Mouse (Mus musculus) testis, adult 2 months (tissue): ENCODE measurements around the gene Gnl2. TPM values are rescaled to one million over a fixed set of nuclear protein-coding genes. Genes with fewer than 3 reads are reported as not detected.

Experiments
- H3K27ac ChIP-seq: fragments of 200-500 bp; 2 replicates; pipeline ENCODE4 v1.5.1; 2012; ENCODE audit warnings: low read depth, low read length; ENCODE audit not compliant: control insufficient read depth, insufficient read depth
- H3K27me3 ChIP-seq: fragments of 200-500 bp; 2 replicates; pipeline ENCODE4 v1.6.1; 2012; ENCODE audit warnings: mild to moderate bottlenecking, low read length, moderate library complexity; ENCODE audit not compliant: control insufficient read depth, insufficient read depth
- H3K36me3 ChIP-seq: fragments of 200-500 bp; 2 replicates; pipeline ENCODE4 v1.6.1; 2012; ENCODE audit warnings: mild to moderate bottlenecking, low read length; ENCODE audit not compliant: control insufficient read depth, insufficient read depth
- H3K4me1 ChIP-seq: fragments of 200-500 bp; 2 replicates; pipeline ENCODE4 v1.6.1; 2012; ENCODE audit warnings: low read length; ENCODE audit not compliant: control insufficient read depth, insufficient read depth
- H3K4me3 ChIP-seq: fragments of 200-500 bp; 2 replicates; pipeline ENCODE4 v1.5.1; 2012; ENCODE audit warnings: low read depth, mild to moderate bottlenecking, low read length, moderate library complexity, mixed read lengths; ENCODE audit not compliant: control insufficient read depth
- CTCF ChIP-seq: fragments of 200-500 bp; IDR thresholded peaks from 2 replicates; pipeline ENCODE4 v1.5.1; 2012; ENCODE audit warnings: low read depth, mild to moderate bottlenecking, inconsistent platforms, low read length, moderate library complexity; ENCODE audit not compliant: control insufficient read depth, insufficient read depth, insufficient replicate concordance
- POLR2A ChIP-seq: fragments of 200-500 bp; IDR thresholded peaks from 2 replicates; pipeline ENCODE4 v1.6.1; 2012; ENCODE audit warnings: low read depth, mild to moderate bottlenecking, inconsistent platforms, low read length, moderate library complexity; ENCODE audit not compliant: control insufficient read depth
- polyA plus RNA-seq: library from polyadenylated mRNA; depleted of rRNA; stranded (reverse); fragments of >200 nt; gene quantifications from 2 replicates; pipeline ENCODE4 v1.2.3, GENCODE M21; 2012; rRNA removed

The Gnl2 gene
- polyA plus RNA-seq, result 24.5 and 25.3 TPM in 2 replicates

- H3K36me3 ChIP-seq, result no peaks in the 10 kb centered on the region
- peaks cover 2% of the 10 kb centered on the region for H3K4me1 ChIP-seq
- H3K27me3 ChIP-seq, result no peaks in the 10 kb centered on the region
- H3K4me3 ChIP-seq, result no peak within 1 kb of the TSS
- TF ChIP-seq CTCF, result no peak
- no peak for TF ChIP-seq POLR2A
- H3K27ac ChIP-seq, result peak within 1 kb of the TSS; percentile 43
These were observed at the start of gene Gnl2 for GRCm38 (mm10) chr4:125015806-125016635. Gnl2 (plus strand) TSS chr4:125016585.

GRCm38 (mm10) chr4:124968711-124969110 lies 47.7 kb upstream of the Gnl2 start:
- Histone ChIP-seq H3K36me3 (no peaks in the 10 kb centered on the region), H3K27ac (no peak overlapping the region), H3K4me3 (no peak overlapping the region), H3K27me3 (no peaks in the 10 kb centered on the region), H3K4me1 (peaks cover 20% of the 10 kb centered on the region)
- no peak for TF ChIP-seq POLR2A
- TF ChIP-seq CTCF, result no peak

- Histone ChIP-seq H3K4me3 (no peak overlapping the region), H3K27ac (no peak overlapping the region)
These were observed 47.1 kb upstream of the Gnl2 start for GRCm38 (mm10) chr4:124969219-124969848.

GRCm38 (mm10) chr4:124970194-124970593 lies 46.2 kb upstream of the Gnl2 start:
- Histone ChIP-seq H3K27ac (no peak overlapping the region), H3K36me3 (no peaks in the 10 kb centered on the region), H3K4me3 (no peak overlapping the region), H3K27me3 (no peaks in the 10 kb centered on the region), H3K4me1 (peaks cover 23% of the 10 kb centered on the region)
- TF ChIP-seq POLR2A (no peak), CTCF (no peak)

More at GRCm38 (mm10) chr4:124969219-124969848, 47.1 kb upstream of the Gnl2 start:
- H3K4me1 ChIP-seq, result peaks cover 23% of the 10 kb centered on the region
- H3K27me3 ChIP-seq, result no peaks in the 10 kb centered on the region
- H3K36me3 ChIP-seq, result no peaks in the 10 kb centered on the region
- TF ChIP-seq POLR2A (no peak), CTCF (no peak)

GRCm38 (mm10) chr4:124970677-124971076 lies 45.7 kb upstream of the Gnl2 start:
- Histone ChIP-seq H3K4me1 (peaks cover 23% of the 10 kb centered on the region), H3K27me3 (no peaks in the 10 kb centered on the region), H3K27ac (no peak overlapping the region)

GRCm38 (mm10) chr4:124971094-124971493 lies 45.3 kb upstream of the Gnl2 start:
- H3K36me3 ChIP-seq, result no peaks in the 10 kb centered on the region
- no peak overlapping the region for H3K27ac ChIP-seq
- TF ChIP-seq CTCF, result no peak
- TF ChIP-seq POLR2A, result no peak
- no peak overlapping the region for H3K4me3 ChIP-seq
- H3K4me1 ChIP-seq, result peaks cover 23% of the 10 kb centered on the region
- H3K27me3 ChIP-seq, result no peaks in the 10 kb centered on the region

More at GRCm38 (mm10) chr4:124970677-124971076, 45.7 kb upstream of the Gnl2 start:
- TF ChIP-seq POLR2A (no peak), CTCF (no peak)
- no peak overlapping the region; the same call in 1 of the 2 replicates for H3K4me3 ChIP-seq
- H3K36me3 ChIP-seq, result no peaks in the 10 kb centered on the region

GRCm38 (mm10) chr4:124972316-124972715 lies 44.1 kb upstream of the Gnl2 start:
- TF ChIP-seq CTCF (no peak), POLR2A (no peak)
- no peak overlapping the region for H3K27ac ChIP-seq
- no peaks in the 10 kb centered on the region for H3K27me3 ChIP-seq
- H3K4me1 ChIP-seq, result peaks cover 23% of the 10 kb centered on the region
- no peaks in the 10 kb centered on the region for H3K36me3 ChIP-seq
- H3K4me3 ChIP-seq, result no peak overlapping the region
